Mouse (Mus musculus): ENCODE results near the gene Card11. TPM values are rescaled to one million over a fixed set of nuclear protein-coding genes. Genes with fewer than 3 reads are reported as not detected.

Card11 gene
- total RNA-seq, 2 experiments from 2014 or later, result 0.51 to 1.1 TPM

GRCm38 (mm10) chr5:140857432-140858154 lies 142.8 kb downstream of the Card11 start:
- DNase-seq, result no peak
- intact Hi-C loops (cut with DNase I), result loop anchor here (10.0 kb wide), 1 partner anchor 1467 kb away; no protein-coding TSS in a partner anchor

DNA sequence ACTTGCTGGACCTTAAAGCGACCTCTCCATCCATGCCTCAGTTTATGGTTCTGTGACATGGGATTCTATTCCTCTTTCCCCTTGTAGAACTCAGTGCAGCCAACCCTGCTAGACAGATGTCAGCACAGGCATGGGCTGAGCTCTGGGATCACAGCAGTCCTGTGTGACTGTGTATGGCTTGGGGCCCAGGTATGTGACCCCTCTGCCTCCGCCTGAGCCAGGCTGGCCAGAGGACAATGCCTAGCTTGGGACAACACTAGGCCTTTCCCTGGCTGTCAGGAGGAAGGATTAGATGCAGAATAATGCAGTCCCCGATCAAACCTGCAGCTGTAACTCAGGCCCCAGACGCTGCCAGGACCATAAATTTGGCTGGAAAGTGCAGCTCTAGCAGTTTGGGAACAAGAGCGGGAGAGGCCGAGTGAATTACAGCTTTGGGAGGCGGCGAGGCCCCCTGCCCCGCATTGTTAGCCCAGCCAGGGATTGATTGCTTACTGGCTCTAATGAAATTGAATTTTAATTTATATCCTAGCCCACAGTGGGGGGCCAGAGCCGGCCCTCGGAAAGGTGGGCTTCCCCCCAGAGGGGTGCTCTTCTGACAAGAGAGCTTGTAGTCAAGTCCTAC lies 144.4 kb downstream of the Card11 start:
- DNase-seq, result no peak

GRCm38 (mm10) chr5:140854700-140855099 lies 145.7 kb downstream of the Card11 start:
- intact Hi-C loops (cut with DNase I), result loop anchor here (10.0 kb wide), 1 partner anchor 1470 kb away; no protein-coding TSS in a partner anchor
- DNase-seq, result no peak

More for the DNA sequence above, 144.4 kb downstream of the Card11 start:
- intact Hi-C loops (cut with DNase I), result loop anchor here (10.0 kb wide), 1 partner anchor 1469 kb away; no protein-coding TSS in a partner anchor

- DNase-seq, result no peak
Measured at GRCm38 (mm10) chr5:140853723-140854122, 146.7 kb downstream of the Card11 start.

DNA sequence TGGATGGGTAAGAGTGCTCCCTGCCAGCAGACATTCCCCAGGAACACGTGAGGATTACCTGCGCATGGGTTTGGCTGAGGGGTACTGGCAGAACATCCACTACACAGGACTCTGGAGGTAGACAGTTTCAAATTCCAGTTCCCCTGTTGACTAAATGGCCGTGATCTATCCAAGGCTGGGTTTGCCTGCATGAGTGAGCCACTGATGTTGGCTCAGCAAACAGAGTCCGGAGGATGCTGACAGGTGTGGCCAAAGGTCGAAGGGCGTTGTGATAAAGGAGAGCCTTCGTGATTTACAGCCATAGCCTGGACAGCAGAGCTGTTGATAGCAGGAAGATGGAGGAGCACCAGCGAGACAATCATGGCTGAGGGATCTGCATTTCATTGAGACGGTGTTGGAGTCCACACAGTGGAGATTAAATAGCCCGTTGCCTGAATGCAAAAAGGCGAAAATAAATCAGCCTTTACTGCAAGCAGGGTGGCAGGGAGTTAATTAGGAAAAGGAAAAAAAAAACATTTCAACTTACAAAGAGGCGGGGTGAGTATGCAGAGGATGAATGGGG lies 147.9 kb downstream of the Card11 start:
- intact Hi-C loops (cut with DNase I), result loop anchor here (10.0 kb wide), 1 partner anchor 1472 kb away; no protein-coding TSS in a partner anchor
- no peak for DNase-seq

More at GRCm38 (mm10) chr5:140853723-140854122, 146.7 kb downstream of the Card11 start:
- intact Hi-C loops (cut with DNase I), result loop anchor here (10.0 kb wide), 1 partner anchor 1471 kb away; no protein-coding TSS in a partner anchor

DNA sequence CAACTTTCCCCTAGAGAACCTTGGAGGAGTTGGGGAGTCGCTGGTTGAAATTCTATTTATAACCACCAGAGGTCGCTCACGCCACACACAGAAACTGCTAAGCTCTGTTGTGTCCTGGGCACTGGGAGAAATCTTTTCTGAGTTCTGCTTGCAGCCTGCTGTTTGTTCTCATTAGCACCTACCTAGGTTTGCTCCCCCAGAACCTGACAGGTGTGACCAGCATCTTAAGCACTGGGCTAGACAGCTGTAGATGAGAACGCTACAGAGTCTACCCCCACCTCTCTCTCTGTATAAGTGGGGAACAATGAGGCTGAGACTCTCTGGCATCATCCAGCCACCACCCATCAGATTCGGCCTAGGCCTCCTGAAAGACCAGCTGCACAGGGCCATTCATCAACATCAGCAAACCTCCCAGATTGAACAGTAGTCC lies 153.1 kb downstream of the Card11 start:
- intact Hi-C loops (cut with DNase I), result no loop called here
- DNase-seq, result no peak

- intact Hi-C loops (cut with DNase I), result no loop called here
- no peak for DNase-seq
Measured at GRCm38 (mm10) chr5:140841942-140842341, 158.4 kb downstream of the Card11 start.

DNA sequence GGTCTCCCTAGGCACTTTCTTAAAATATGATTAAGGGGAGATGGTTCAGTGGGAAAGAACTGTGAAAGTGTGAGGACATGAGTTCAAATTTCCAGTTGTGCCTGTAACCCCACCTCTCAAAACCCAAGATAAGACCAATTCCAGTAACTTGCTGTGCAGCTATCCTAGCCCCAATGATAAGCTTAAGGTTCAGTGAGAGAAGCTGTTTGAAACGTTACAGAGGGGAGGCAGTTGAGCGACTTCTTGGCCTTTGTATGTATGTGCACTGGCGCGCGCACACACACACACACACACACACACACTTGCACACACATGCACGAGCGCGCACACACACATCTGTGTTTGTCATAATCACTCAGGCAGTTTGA lies 169.3 kb downstream of the Card11 start:
- no peak for DNase-seq
- intact Hi-C loops (cut with DNase I), result no loop called here

- intact Hi-C loops (cut with DNase I), result no loop called here
- peak; percentile 96 to 97 for DNase-seq
Measured at GRCm38 (mm10) chr5:140830314-140831063, 169.9 kb downstream of the Card11 start, which contains the start of gene Gna12. Gna12 (minus strand) TSS chr5:140830431.

- intact Hi-C loops (cut with DNase I), result no loop called here
- DNase-seq, result peak; percentile 11 to 37
Measured at GRCm38 (mm10) chr5:140829911-140830294, 170.5 kb downstream of the Card11 start.

- intact Hi-C loops (cut with DNase I), result no loop called here
Measured at GRCm38 (mm10) chr5:140829081-140829910, 171.1 kb downstream of the Card11 start.

GRCm38 (mm10) chr5:140828363-140828762 lies 172.0 kb downstream of the Card11 start:
- no peak for DNase-seq
- intact Hi-C loops (cut with DNase I), result no loop called here

More at GRCm38 (mm10) chr5:140829081-140829910, 171.1 kb downstream of the Card11 start:
- DNase-seq, result no peak

- peak in 1 of 2 experiments; percentile 18 for DNase-seq
Measured at GRCm38 (mm10) chr5:140827896-140828295, 172.5 kb downstream of the Card11 start.

GRCm38 (mm10) chr5:140827413-140827812 lies 173.0 kb downstream of the Card11 start:
- DNase-seq, result no peak
- intact Hi-C loops (cut with DNase I), result no loop called here

More at GRCm38 (mm10) chr5:140827896-140828295, 172.5 kb downstream of the Card11 start:
- intact Hi-C loops (cut with DNase I), result no loop called here

GRCm38 (mm10) chr5:140826796-140827195 lies 173.6 kb downstream of the Card11 start:
- intact Hi-C loops (cut with DNase I), result no loop called here
- no peak for DNase-seq

DNA sequence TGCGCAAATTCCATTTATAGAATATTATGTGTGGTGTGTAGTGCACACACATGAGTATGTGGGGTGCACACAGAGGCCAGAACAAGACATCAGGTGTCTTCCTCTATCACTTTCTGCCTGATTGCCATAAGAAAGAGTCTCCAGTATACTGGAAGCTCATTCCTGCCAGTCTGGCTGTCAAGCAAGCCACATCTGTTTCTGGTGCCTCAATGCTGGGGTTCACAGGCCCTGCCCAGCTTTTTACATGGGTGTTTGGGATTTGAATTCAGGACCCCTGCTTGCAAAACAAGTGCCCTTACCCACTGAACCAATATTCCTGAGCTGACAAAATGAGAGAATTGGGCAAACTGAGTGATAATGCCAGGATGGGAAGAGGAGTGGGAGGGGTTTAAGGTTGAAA lies 174.3 kb downstream of the Card11 start:
- no peak for DNase-seq
- intact Hi-C loops (cut with DNase I), result no loop called here

GRCm38 (mm10) chr5:140824126-140824525 lies 176.3 kb downstream of the Card11 start:
- intact Hi-C loops (cut with DNase I), result no loop called here
- DNase-seq, result no peak

- intact Hi-C loops (cut with DNase I), result no loop called here
- no peak for DNase-seq
Measured at GRCm38 (mm10) chr5:140823386-140823785, 177.0 kb downstream of the Card11 start.
